Mouse (Mus musculus): ENCODE measurements at regions not wholly inside any gene's neighbourhood (a gene's known extent, or its start where the extent isn't known, plus 50 kb on each side); places are given as distances from the start of the nearest gene placed in this dataset.
A peak's percentile ranks its signal among the peaks of the same experiment; 100 is the strongest.

- Histone ChIP-seq H3K27me3 (ENCODE audit: control insufficient read depth, insufficient read depth, low read length) (no peaks in the 10 kb centered on the region), H3K9ac (replicated peaks; ENCODE audit: low read depth, low read length) (no peak overlapping the region), H3K4me1 (ENCODE audit: control insufficient read depth, insufficient read depth) (no peaks in the 10 kb centered on the region), H3K4me3 (ENCODE audit: low read depth, low read length) (no peak overlapping the region), H3K9me3 (replicated peaks; ENCODE audit: control insufficient read depth, low read length) (no peaks in the 10 kb centered on the region), H3K27ac (ENCODE audit: low read depth) (no peak overlapping the region), H3K4me2 (ENCODE audit: low read depth, low read length) (no peak overlapping the region), H3K36me3 (replicated peaks; ENCODE audit: control insufficient read depth, insufficient read depth, low read length) (no peaks in the 10 kb centered on the region)
- 97% methylated on average over 1 of the region's 1 CpGs for WGBS
- ATAC-seq (ENCODE audit: insufficient read depth, low read depth), result no peak
- DNase-seq (ENCODE audit: low spot score), result no peak
- TF ChIP-seq CTCF (IDR thresholded peaks at IDR 0.05; ENCODE audit: low read depth) (no peak), EP300 (IDR thresholded peaks at IDR 0.05; ENCODE audit: low read depth) (no peak)
These were observed 296.5 kb downstream of the Icos start for GRCm38 (mm10) chr1:61274244-61274643.

- no peak for TF ChIP-seq CTCF (IDR thresholded peaks at IDR 0.05; ENCODE audit: low read depth)
- peak; percentile 74 for TF ChIP-seq EP300 (IDR thresholded peaks at IDR 0.05; ENCODE audit: low read depth)
- ATAC-seq (ENCODE audit: insufficient read depth, low read depth) (peak; percentile 57), DNase-seq (ENCODE audit: low spot score) (peak; percentile 13)
- no peaks in the 10 kb centered on the region for H3K4me1 ChIP-seq (ENCODE audit: control insufficient read depth, insufficient read depth)
- 0 out of 2 replicates have a peak overlapping the region, but pooled peaks have one; percentile 38 for H3K27ac ChIP-seq (ENCODE audit: low read depth)
- no peaks in the 10 kb centered on the region for H3K27me3 ChIP-seq (ENCODE audit: control insufficient read depth, insufficient read depth, low read length)
- H3K4me2 ChIP-seq (ENCODE audit: low read depth, low read length), result no peak overlapping the region
- H3K9ac ChIP-seq (replicated peaks; ENCODE audit: low read depth, low read length), result no peak overlapping the region
- no peaks in the 10 kb centered on the region for H3K9me3 ChIP-seq (replicated peaks; ENCODE audit: control insufficient read depth, low read length)
- H3K4me3 ChIP-seq (ENCODE audit: low read depth, low read length), result no peak overlapping the region
- WGBS, result 60% methylated on average over 4 of the region's 4 CpGs
- no peaks in the 10 kb centered on the region for H3K36me3 ChIP-seq (replicated peaks; ENCODE audit: control insufficient read depth, insufficient read depth, low read length)
These were observed 299.5 kb downstream of the Icos start for GRCm38 (mm10) chr1:61277170-61277710.

- Histone ChIP-seq H3K27me3 (ENCODE audit: control insufficient read depth, insufficient read depth, low read length) (no peaks in the 10 kb centered on the region), H3K9ac (replicated peaks; ENCODE audit: low read depth, low read length) (no peak overlapping the region), H3K36me3 (replicated peaks; ENCODE audit: control insufficient read depth, insufficient read depth, low read length) (no peaks in the 10 kb centered on the region), H3K4me1 (ENCODE audit: control insufficient read depth, insufficient read depth) (no peaks in the 10 kb centered on the region), H3K4me3 (ENCODE audit: low read depth, low read length) (no peak overlapping the region), H3K9me3 (replicated peaks; ENCODE audit: control insufficient read depth, low read length) (no peaks in the 10 kb centered on the region), H3K4me2 (ENCODE audit: low read depth, low read length) (no peak overlapping the region), H3K27ac (ENCODE audit: low read depth) (no peak overlapping the region)
- 74% methylated on average over 3 of the region's 3 CpGs for WGBS
- TF ChIP-seq EP300 (IDR thresholded peaks at IDR 0.05; ENCODE audit: low read depth) (no peak), CTCF (IDR thresholded peaks at IDR 0.05; ENCODE audit: low read depth) (no peak)
- ATAC-seq (ENCODE audit: insufficient read depth, low read depth) (no peak), DNase-seq (ENCODE audit: low spot score) (no peak)
These were observed 310.5 kb downstream of the Icos start for GRCm38 (mm10) chr1:61288185-61288584.

GRCm38 (mm10) chr1:61288946-61289345, 311.2 kb downstream of the Icos start:
- DNase-seq (ENCODE audit: low spot score) (no peak), ATAC-seq (ENCODE audit: insufficient read depth, low read depth) (no peak)
- H3K9ac ChIP-seq (replicated peaks; ENCODE audit: low read depth, low read length), result no peak overlapping the region
- no peak for TF ChIP-seq EP300 (IDR thresholded peaks at IDR 0.05; ENCODE audit: low read depth)
- no peak for TF ChIP-seq CTCF (IDR thresholded peaks at IDR 0.05; ENCODE audit: low read depth)
- H3K4me2 ChIP-seq (ENCODE audit: low read depth, low read length), result no peak overlapping the region
- no peak overlapping the region for H3K27ac ChIP-seq (ENCODE audit: low read depth)
- no peaks in the 10 kb centered on the region for H3K27me3 ChIP-seq (ENCODE audit: control insufficient read depth, insufficient read depth, low read length)
- no peaks in the 10 kb centered on the region for H3K36me3 ChIP-seq (replicated peaks; ENCODE audit: control insufficient read depth, insufficient read depth, low read length)
- no peaks in the 10 kb centered on the region for H3K4me1 ChIP-seq (ENCODE audit: control insufficient read depth, insufficient read depth)
- H3K9me3 ChIP-seq (replicated peaks; ENCODE audit: control insufficient read depth, low read length), result no peaks in the 10 kb centered on the region
- WGBS, result 90% methylated on average over 6 of the region's 6 CpGs
- no peak overlapping the region for H3K4me3 ChIP-seq (ENCODE audit: low read depth, low read length)

- Histone ChIP-seq H3K36me3 (replicated peaks; ENCODE audit: control insufficient read depth, insufficient read depth, low read length) (no peaks in the 10 kb centered on the region), H3K9ac (replicated peaks; ENCODE audit: low read depth, low read length) (no peak overlapping the region), H3K27me3 (ENCODE audit: control insufficient read depth, insufficient read depth, low read length) (no peaks in the 10 kb centered on the region), H3K4me1 (ENCODE audit: control insufficient read depth, insufficient read depth) (no peaks in the 10 kb centered on the region), H3K4me3 (ENCODE audit: low read depth, low read length) (no peak overlapping the region), H3K9me3 (replicated peaks; ENCODE audit: control insufficient read depth, low read length) (no peaks in the 10 kb centered on the region), H3K27ac (ENCODE audit: low read depth) (no peak overlapping the region), H3K4me2 (ENCODE audit: low read depth, low read length) (no peak overlapping the region)
- no peak for TF ChIP-seq EP300 (IDR thresholded peaks at IDR 0.05; ENCODE audit: low read depth)
- TF ChIP-seq CTCF (IDR thresholded peaks at IDR 0.05; ENCODE audit: low read depth), result no peak
- no peak for ATAC-seq (ENCODE audit: insufficient read depth, low read depth)
- 71% methylated on average over 4 of the region's 4 CpGs for WGBS
- no peak for DNase-seq (ENCODE audit: low spot score)
These were observed 311.8 kb downstream of the Icos start for GRCm38 (mm10) chr1:61289552-61289951.

GRCm38 (mm10) chr1:61293106-61293505, 315.4 kb downstream of the Icos start:
- DNase-seq (ENCODE audit: low spot score), result no peak
- no peaks in the 10 kb centered on the region for H3K9me3 ChIP-seq (replicated peaks; ENCODE audit: control insufficient read depth, low read length)
- no peaks in the 10 kb centered on the region for H3K4me1 ChIP-seq (ENCODE audit: control insufficient read depth, insufficient read depth)
- no peak overlapping the region for H3K9ac ChIP-seq (replicated peaks; ENCODE audit: low read depth, low read length)
- no peak overlapping the region for H3K27ac ChIP-seq (ENCODE audit: low read depth)
- no peaks in the 10 kb centered on the region for H3K27me3 ChIP-seq (ENCODE audit: control insufficient read depth, insufficient read depth, low read length)
- no peak for TF ChIP-seq CTCF (IDR thresholded peaks at IDR 0.05; ENCODE audit: low read depth)
- no peak for TF ChIP-seq EP300 (IDR thresholded peaks at IDR 0.05; ENCODE audit: low read depth)
- no peak for ATAC-seq (ENCODE audit: insufficient read depth, low read depth)
- H3K4me2 ChIP-seq (ENCODE audit: low read depth, low read length), result no peak overlapping the region
- no peaks in the 10 kb centered on the region for H3K36me3 ChIP-seq (replicated peaks; ENCODE audit: control insufficient read depth, insufficient read depth, low read length)
- H3K4me3 ChIP-seq (ENCODE audit: low read depth, low read length), result no peak overlapping the region
- 39% methylated on average over 5 of the region's 5 CpGs for WGBS
